Mouse (Mus musculus) liver, embryonic 11.5 days (tissue): ENCODE data around the gene Carmil2. TPM values are rescaled to one million over a fixed set of nuclear protein-coding genes. Genes with fewer than 3 reads are reported as not detected.

ENCODE experiments used
- ATAC-seq: fragments of 200-750 bp; cut with Nextera tagmentation; replicated peaks from 2 replicates; pipeline ENCODE4 v1.8.0; 2017; ENCODE audit warnings: moderate number of reproducible peaks, mild to moderate bottlenecking, moderate TSS enrichment, moderate library complexity; ENCODE audit not compliant: low FRiP score
- DNase-seq: peaks from one replicate; pipeline ENCODE4 v3.0.0-alpha.2; 2017; ENCODE audit warnings: low spot score
- H3K27ac ChIP-seq: fragments of 300-500 bp; sonication (generic); 2 replicates; pipeline ENCODE4 v1.5.1; 2014; ENCODE audit warnings: mild to moderate bottlenecking, low read depth, low read length, control low read depth
- H3K27me3 ChIP-seq: fragments of 300-500 bp; sonication (generic); replicated peaks from 2 replicates; pipeline ENCODE4 v1.6.1; 2014; ENCODE audit warnings: low read length, mixed read lengths; ENCODE audit not compliant: control insufficient read depth, insufficient read depth
- H3K36me3 ChIP-seq: fragments of 300-500 bp; sonication (generic); 2 replicates; pipeline ENCODE4 v1.6.1; 2014; ENCODE audit warnings: mild to moderate bottlenecking, low read length, moderate library complexity, mixed read lengths; ENCODE audit not compliant: control insufficient read depth, insufficient read depth
- H3K4me1 ChIP-seq: fragments of 300-500 bp; sonication (generic); replicated peaks from 2 replicates; pipeline ENCODE4 v1.6.1; 2014; ENCODE audit warnings: low read length, mixed read lengths; ENCODE audit not compliant: control insufficient read depth, insufficient read depth
- H3K4me2 ChIP-seq: fragments of 300-500 bp; sonication (generic); 2 replicates; pipeline ENCODE4 v1.6.1; 2014; ENCODE audit warnings: mild to moderate bottlenecking, control low read depth, moderate library complexity
- H3K4me3 ChIP-seq: fragments of 300-500 bp; sonication (generic); 2 replicates; pipeline ENCODE4 v1.5.1; 2014; ENCODE audit warnings: low read depth, low read length, control low read depth
- H3K9ac ChIP-seq: fragments of 300-500 bp; sonication (generic); 2 replicates; pipeline ENCODE4 v1.6.1; 2014; ENCODE audit warnings: low read depth, low read length, control low read depth
- H3K9me3 ChIP-seq: fragments of 300-500 bp; sonication (generic); 2 replicates; pipeline ENCODE4 v1.6.1; 2016; ENCODE audit warnings: low read length, inconsistent platforms, mixed read lengths; ENCODE audit not compliant: control insufficient read depth
- WGBS: fragments of 180-500 bp; shearing (Covaris S2); extraction: QIAGEN DNeasy Blood & Tissue Kit; methylation state at CpG from one replicate; pipeline ENCODE4 v1.1.7; 2014; 5-methylcytosine and 5-hydroxymethylcytosine counted together
- polyA plus RNA-seq: library from polyadenylated mRNA; unstranded; fragments of >200 nt; fragmentation: Nextera tagmentation; extraction: Ambion mirVana; gene quantifications from 2 replicates; pipeline ENCODE4 v1.2.1, GENCODE M21; 2014

Carmil2 gene
- polyA plus RNA-seq, 1 experiment from 2014 or later, result 0.82 TPM

- no peak for ATAC-seq
Measured at GRCm38 (mm10) chr8:105722861-105723260, 36.8 kb downstream of the Carmil2 start.

GRCm38 (mm10) chr8:105725726-105726125, 39.7 kb downstream of the Carmil2 start:
- H3K27me3 ChIP-seq, result no peaks in the 10 kb centered on the region
- no peak for DNase-seq
- H3K4me2 ChIP-seq, result no peak overlapping the region
- no peaks in the 10 kb centered on the region for H3K9me3 ChIP-seq
- H3K9ac ChIP-seq, result no peak overlapping the region
- H3K27ac ChIP-seq, result no peak overlapping the region
- WGBS, result 73% methylated on average over 5 of the region's 5 CpGs
- H3K36me3 ChIP-seq, result no peaks in the 10 kb centered on the region
- 0 out of 2 replicates have a peak, but pooled peaks cover 4% of the 10 kb centered on the region for H3K4me1 ChIP-seq
- H3K4me3 ChIP-seq, result no peak overlapping the region
- no peak for ATAC-seq

More at GRCm38 (mm10) chr8:105722861-105723260, 36.8 kb downstream of the Carmil2 start:
- Histone ChIP-seq H3K36me3 (no peaks in the 10 kb centered on the region), H3K9ac (no peak overlapping the region), H3K9me3 (no peaks in the 10 kb centered on the region), H3K4me2 (no peak overlapping the region), H3K27ac (no peak overlapping the region), H3K27me3 (no peaks in the 10 kb centered on the region), H3K4me1 (0 out of 2 replicates have a peak, but pooled peaks cover 4% of the 10 kb centered on the region), H3K4me3 (no peak overlapping the region)
- 84% methylated on average over 9 of the region's 9 CpGs for WGBS
- DNase-seq, result no peak

GRCm38 (mm10) chr8:105727397-105728124, 41.5 kb downstream of the Carmil2 start:
- H3K27me3 ChIP-seq, result no peaks in the 10 kb centered on the region
- no peak overlapping the region for H3K4me3 ChIP-seq
- H3K4me1 ChIP-seq, result 0 out of 2 replicates have a peak, but pooled peaks cover 9% of the 10 kb centered on the region
- DNase-seq (no peak), ATAC-seq (peak; percentile 71)
- H3K9me3 ChIP-seq, result no peaks in the 10 kb centered on the region
- 61% methylated on average over 18 of the region's 18 CpGs for WGBS
- no peak overlapping the region for H3K27ac ChIP-seq
- H3K36me3 ChIP-seq, result no peaks in the 10 kb centered on the region
- no peak overlapping the region for H3K9ac ChIP-seq
- peak overlapping the region; percentile 6 for H3K4me2 ChIP-seq

GRCm38 (mm10) chr8:105732186-105732585, 46.1 kb downstream of the Carmil2 start:
- DNase-seq, result no peak
- H3K4me3 ChIP-seq, result no peak overlapping the region
- H3K4me2 ChIP-seq, result no peak overlapping the region
- no peaks in the 10 kb centered on the region for H3K27me3 ChIP-seq
- H3K36me3 ChIP-seq, result no peaks in the 10 kb centered on the region
- H3K4me1 ChIP-seq, result 0 out of 2 replicates have a peak, but pooled peaks cover 5% of the 10 kb centered on the region
- H3K9me3 ChIP-seq, result no peaks in the 10 kb centered on the region
- 59% methylated on average over 5 of the region's 5 CpGs for WGBS
- no peak overlapping the region for H3K9ac ChIP-seq
- no peak overlapping the region for H3K27ac ChIP-seq
- ATAC-seq, result no peak

GRCm38 (mm10) chr8:105739216-105739615, 53.1 kb downstream of the Carmil2 start:
- no peak overlapping the region for H3K9ac ChIP-seq
- no peak overlapping the region for H3K4me2 ChIP-seq
- H3K9me3 ChIP-seq, result no peaks in the 10 kb centered on the region
- H3K27ac ChIP-seq, result no peak overlapping the region
- no peaks in the 10 kb centered on the region for H3K4me1 ChIP-seq
- H3K36me3 ChIP-seq, result no peaks in the 10 kb centered on the region
- ATAC-seq, result no peak
- 92% methylated on average over 5 of the region's 5 CpGs for WGBS
- no peaks in the 10 kb centered on the region for H3K27me3 ChIP-seq
- no peak overlapping the region for H3K4me3 ChIP-seq
- no peak for DNase-seq

GRCm38 (mm10) chr8:105743301-105743700, 57.2 kb downstream of the Carmil2 start:
- ATAC-seq (no peak), DNase-seq (no peak)
- H3K27ac ChIP-seq, result no peak overlapping the region
- no peaks in the 10 kb centered on the region for H3K27me3 ChIP-seq
- no peaks in the 10 kb centered on the region for H3K9me3 ChIP-seq
- H3K4me2 ChIP-seq, result no peak overlapping the region
- no peaks in the 10 kb centered on the region for H3K36me3 ChIP-seq
- H3K4me3 ChIP-seq, result no peak overlapping the region
- H3K4me1 ChIP-seq, result 0 out of 2 replicates have a peak, but pooled peaks cover 3% of the 10 kb centered on the region
- WGBS, result 80% methylated on average over 4 of the region's 4 CpGs
- H3K9ac ChIP-seq, result no peak overlapping the region

Other genes starting within 250 kb of the Carmil2 start
- gene Tppp3, start 214.7 kb upstream of the Carmil2 start, polyA plus RNA-seq, result 3.1 and 3.2 TPM in 2 replicates
- 6.4 and 8.9 TPM in 2 replicates for gene Zdhhc1, start 189.4 kb upstream of the Carmil2 start, polyA plus RNA-seq
- 13.8 and 16.4 TPM in 2 replicates for gene Hsd11b2, start 167.5 kb upstream of the Carmil2 start, polyA plus RNA-seq
- 74.2 and 76.3 TPM in 2 replicates for gene Atp6v0d1, start 120.2 kb upstream of the Carmil2 start, polyA plus RNA-seq
- gene Ripor1, start 81.0 kb upstream of the Carmil2 start, polyA plus RNA-seq, result 31.4 and 33.0 TPM in 2 replicates
- 79.0 and 83.2 TPM in 2 replicates for gene Ctcf, start 49.7 kb upstream of the Carmil2 start, polyA plus RNA-seq
- gene Agrp, start 48.9 kb upstream of the Carmil2 start, polyA plus RNA-seq, result 0.53 TPM in 1 of 2 replicates, not detected in the other
- 47.5 and 47.8 TPM in 2 replicates for gene Acd, start 14.8 kb downstream of the Carmil2 start, polyA plus RNA-seq
- 12.8 and 18.2 TPM in 2 replicates for gene Pard6a, start 14.9 kb downstream of the Carmil2 start, polyA plus RNA-seq
- gene 4933405L10Rik, start 21.4 kb downstream of the Carmil2 start, polyA plus RNA-seq, result 0.26 TPM in 1 of 2 replicates, not detected in the other
- gene Enkd1, start 21.9 kb downstream of the Carmil2 start, polyA plus RNA-seq, result 22.3 and 23.6 TPM in 2 replicates
- 9.0 and 10.7 TPM in 2 replicates for gene Gfod2, start 72.4 kb downstream of the Carmil2 start, polyA plus RNA-seq
- gene Ranbp10, start 141.1 kb downstream of the Carmil2 start, polyA plus RNA-seq, result 20.2 and 22.0 TPM in 2 replicates
- 0.12 TPM in 1 of 2 replicates, not detected in the other for gene Tsnaxip1, start 141.5 kb downstream of the Carmil2 start, polyA plus RNA-seq
- gene Cenpt, start 167.0 kb downstream of the Carmil2 start, polyA plus RNA-seq, result 37.0 and 37.5 TPM in 2 replicates
- 62.0 and 66.5 TPM in 2 replicates for gene Thap11, start 168.9 kb downstream of the Carmil2 start, polyA plus RNA-seq
- gene Nutf2, start 174.3 kb downstream of the Carmil2 start, polyA plus RNA-seq, result 304 and 312 TPM in 2 replicates
- gene Edc4, start 194.6 kb downstream of the Carmil2 start, polyA plus RNA-seq, result 43.7 and 47.5 TPM in 2 replicates
- not detected in 2 replicates for gene Nrn1l, start 207.3 kb downstream of the Carmil2 start, polyA plus RNA-seq
- 21.4 and 22.8 TPM in 2 replicates for gene Pskh1, start 214.2 kb downstream of the Carmil2 start, polyA plus RNA-seq
- 1.9 and 3.0 TPM in 2 replicates for gene Ctrl, start 247.6 kb downstream of the Carmil2 start, polyA plus RNA-seq